Mouse (Mus musculus) MEL (cell line): ENCODE data around the gene Ssh2. TPM values are rescaled to one million over a fixed set of nuclear protein-coding genes. Genes with fewer than 3 reads are reported as not detected.

Source experiments
- DNase-seq: peaks from one replicate; pipeline ENCODE4 v3.0.0; 2011; ENCODE audit warnings: low read depth, low spot score
- H3K27ac ChIP-seq: 2 replicates; pipeline ENCODE4 v1.5.1; 2012; ENCODE audit warnings: low read depth, mild to moderate bottlenecking, control low read depth, low read length, moderate library complexity; ENCODE audit not compliant: control insufficient read depth
- H3K27me3 ChIP-seq, 2 experiments: fragments of 150-350 bp in 1 of 2; sonication (generic) in 1 of 2; 2 replicates each; pipeline ENCODE4 v1.6.1; 2012; ENCODE audit warnings: low read length in 2 of 2, mild to moderate bottlenecking in 2 of 2, improper control_type of control experiment in 1 of 2, moderate library complexity in 1 of 2; ENCODE audit not compliant: insufficient read depth in 2 of 2, control insufficient read depth in 1 of 2
- H3K36me3 ChIP-seq, 2 experiments: 2 replicates each; pipeline ENCODE4 v1.6.1; 2012 to 2014; ENCODE audit warnings: low read length in 2 of 2, improper control_type of control experiment in 1 of 2, inconsistent platforms in 1 of 2, mild to moderate bottlenecking in 1 of 2; ENCODE audit not compliant: insufficient read depth in 2 of 2, control insufficient read depth in 1 of 2
- H3K4me1 ChIP-seq, 2 experiments: fragments of 150-350 bp in 1 of 2; sonication (generic) in 1 of 2; 2 replicates each; pipeline ENCODE4 v1.6.1; 2012; ENCODE audit warnings: low read length in 2 of 2, improper control_type of control experiment in 1 of 2, mild to moderate bottlenecking in 1 of 2; ENCODE audit not compliant: insufficient read depth in 2 of 2, control insufficient read depth in 1 of 2
- H3K4me3 ChIP-seq, 2 experiments: fragments of 150-350 bp in 1 of 2; sonication (generic) in 1 of 2; 2 replicates each; pipeline ENCODE4 v1.5.1; 2012; ENCODE audit warnings: low read depth in 2 of 2, low read length in 2 of 2, mild to moderate bottlenecking in 2 of 2, moderate library complexity in 2 of 2, control low read depth in 1 of 2, improper control_type of control experiment in 1 of 2; ENCODE audit not compliant: control insufficient read depth in 1 of 2, insufficient read depth in 1 of 2
- H3K79me2 ChIP-seq: 2 replicates; pipeline ENCODE4 v1.6.1; 2012; ENCODE audit warnings: mild to moderate bottlenecking, low read length, moderate library complexity; ENCODE audit not compliant: control insufficient read depth, poor library complexity, insufficient read depth
- H3K9ac ChIP-seq: 2 replicates; pipeline ENCODE4 v1.6.1; 2012; ENCODE audit warnings: low read depth, mild to moderate bottlenecking, control low read depth, low read length, moderate library complexity; ENCODE audit not compliant: control insufficient read depth, poor library complexity, severe bottlenecking
- H3K9me3 ChIP-seq: fragments of 150-350 bp; sonication (generic); replicated peaks from 2 replicates; pipeline ENCODE4 v1.6.1; 2012; ENCODE audit warnings: mild to moderate bottlenecking, low read length, improper control_type of control experiment, moderate library complexity; ENCODE audit not compliant: insufficient read depth
- CHD1 ChIP-seq: IDR thresholded peaks from 2 replicates; pipeline ENCODE4 v1.6.1; 2012; ENCODE audit warnings: low read depth, mild to moderate bottlenecking, inconsistent platforms, low read length, improper control_type of control experiment
- CHD2 ChIP-seq: IDR thresholded peaks from 2 replicates; pipeline ENCODE4 v1.6.1; 2011; ENCODE audit warnings: low read length, improper control_type of control experiment
- ELF1 ChIP-seq: IDR thresholded peaks from 2 replicates; pipeline ENCODE4 v1.6.1; 2014; ENCODE audit warnings: low read depth, mild to moderate bottlenecking, inconsistent platforms, low read length, improper control_type of control experiment, moderate library complexity
- EP300 ChIP-seq, 2 experiments: IDR thresholded peaks; 2 replicates each; pipeline ENCODE4 v1.6.1; 2011; ENCODE audit warnings: improper control_type of control experiment in 2 of 2, low read length in 2 of 2, low read depth in 1 of 2, mild to moderate bottlenecking in 1 of 2
- ETS1 ChIP-seq: IDR thresholded peaks from 2 replicates; pipeline ENCODE4 v1.6.1; 2012; ENCODE audit warnings: low read depth, mild to moderate bottlenecking, inconsistent platforms, low read length, improper control_type of control experiment, moderate library complexity
- GABPA ChIP-seq: IDR thresholded peaks from 2 replicates; pipeline ENCODE4 v1.6.1; 2012; ENCODE audit warnings: low read depth, mild to moderate bottlenecking, inconsistent platforms, low read length, improper control_type of control experiment, moderate library complexity
- GATA1 ChIP-seq: IDR thresholded peaks from 2 replicates; pipeline ENCODE4 v1.6.1; 2011; ENCODE audit warnings: low read depth, low read length, improper control_type of control experiment
- JUND ChIP-seq: IDR thresholded peaks from 2 replicates; pipeline ENCODE4 v1.6.1; 2011; ENCODE audit warnings: low read depth, mild to moderate bottlenecking, improper control_type of control experiment, low read length
- MAX ChIP-seq: IDR thresholded peaks from 2 replicates; pipeline ENCODE4 v1.6.1; 2011; ENCODE audit warnings: low read length, improper control_type of control experiment
- MAZ ChIP-seq: IDR thresholded peaks from 2 replicates; pipeline ENCODE4 v1.6.1; 2012; ENCODE audit warnings: low read depth, mild to moderate bottlenecking, inconsistent platforms, low read length, improper control_type of control experiment
- MEF2A ChIP-seq: IDR thresholded peaks from 2 replicates; pipeline ENCODE4 v1.6.1; 2014; ENCODE audit warnings: low read depth, mild to moderate bottlenecking, inconsistent platforms, low read length, improper control_type of control experiment; ENCODE audit not compliant: poor library complexity, insufficient replicate concordance, severe bottlenecking; ENCODE audit errors: extremely low read depth
- MXI1 ChIP-seq: IDR thresholded peaks from 2 replicates; pipeline ENCODE4 v1.6.1; 2011; ENCODE audit warnings: mild to moderate bottlenecking, low read depth, low read length, improper control_type of control experiment
- MYB ChIP-seq: IDR thresholded peaks from 2 replicates; pipeline ENCODE4 v1.6.1; 2011; ENCODE audit warnings: mild to moderate bottlenecking, low read depth, low read length, improper control_type of control experiment
- MYC ChIP-seq: IDR thresholded peaks from 2 replicates; pipeline ENCODE4 v1.6.1; 2011; ENCODE audit warnings: low read depth, mild to moderate bottlenecking, low read length, improper control_type of control experiment, moderate library complexity
- NELFE ChIP-seq: IDR thresholded peaks from 2 replicates; pipeline ENCODE4 v1.6.1; 2011; ENCODE audit warnings: low read depth, low read length, improper control_type of control experiment
- NRF1 ChIP-seq: IDR thresholded peaks from 2 replicates; pipeline ENCODE4 v1.6.1; 2014; ENCODE audit warnings: low read depth, mild to moderate bottlenecking, inconsistent platforms, low read length, improper control_type of control experiment, moderate library complexity; ENCODE audit not compliant: poor library complexity, insufficient read depth, severe bottlenecking
- RAD21 ChIP-seq: IDR thresholded peaks from 2 replicates; pipeline ENCODE4 v1.6.1; 2011; ENCODE audit warnings: mild to moderate bottlenecking, low read depth, low read length, improper control_type of control experiment
- SIN3A ChIP-seq: IDR thresholded peaks from 2 replicates; pipeline ENCODE4 v1.6.1; 2012; ENCODE audit warnings: low read length, improper control_type of control experiment, inconsistent platforms
- SMC3 ChIP-seq: IDR thresholded peaks from 2 replicates; pipeline ENCODE4 v1.6.1; 2011; ENCODE audit warnings: low read depth, low read length, improper control_type of control experiment
- TAL1 ChIP-seq: IDR thresholded peaks from 2 replicates; pipeline ENCODE4 v1.6.1; 2012; ENCODE audit warnings: mild to moderate bottlenecking, inconsistent platforms, low read length, moderate library complexity, mixed read lengths
- TBP ChIP-seq: IDR thresholded peaks from 2 replicates; pipeline ENCODE4 v1.8.0; 2011; ENCODE audit warnings: low read depth, low read length, improper control_type of control experiment
- TCF12 ChIP-seq: IDR thresholded peaks from 2 replicates; pipeline ENCODE4 v1.6.1; 2014; ENCODE audit warnings: low read depth, mild to moderate bottlenecking, inconsistent platforms, low read length, improper control_type of control experiment, moderate library complexity
- UBTF ChIP-seq: IDR thresholded peaks from 2 replicates; pipeline ENCODE4 v1.6.1; 2012; ENCODE audit warnings: low read depth, mild to moderate bottlenecking, inconsistent platforms, low read length, improper control_type of control experiment, moderate library complexity, borderline replicate concordance; ENCODE audit not compliant: insufficient read depth
- ZMIZ1 ChIP-seq: IDR thresholded peaks from 2 replicates; pipeline ENCODE4 v1.6.1; 2012; ENCODE audit warnings: low read depth, mild to moderate bottlenecking, inconsistent platforms, low read length, improper control_type of control experiment, moderate library complexity
- polyA plus RNA-seq, 2 experiments: library from polyadenylated mRNA; stranded (reverse) in 1 of 2; unstranded in 1 of 2; fragments of >175 nt in 1 of 2; fragments of >200 nt in 1 of 2; gene quantifications; 2 replicates each; pipeline versions ENCODE4 v1.2.1 to v1.2.4; 2012; ENCODE audit warnings: low replicate concordance in 2 of 2, low read depth in 1 of 2; ENCODE audit not compliant: insufficient read length in 2 of 2, insufficient read depth in 1 of 2, missing spikeins in 1 of 2
- total RNA-seq: library from RNA; depleted of rRNA; stranded (reverse); fragments of 300-350 nt; gene quantifications from 2 replicates; pipeline ENCODE4 v1.2.3, GENCODE M21; 2012

The Ssh2 gene
- total and polyA plus RNA-seq, 3 experiments: 6.3 to 29.2 (median 16.5) TPM

GRCm38 (mm10) chr11:77371088-77371487 is 155.0 kb downstream of the Ssh2 start:
- DNase-seq: peak; percentile 87

GRCm38 (mm10) chr11:77371696-77372095 is 155.6 kb downstream of the Ssh2 start:
- peak overlapping the region in 1 of 2 experiments; percentile 37; a peak in 3 of 4 replicates for H3K4me3 ChIP-seq
- H3K9ac ChIP-seq: peak overlapping the region; percentile 75
- H3K4me1 ChIP-seq: peaks cover 24 to 34% of the 10 kb centered on the region in 2 experiments
- DNase-seq: peak; percentile 62
- peak; percentile 47; the same call in 1 of the 2 replicates for TF ChIP-seq MAX
- TF ChIP-seq CHD1: peak; percentile 62; the same call in 1 of the 2 replicates
- TF ChIP-seq MYB: no peak
- no peak for TF ChIP-seq GABPA
- TF ChIP-seq TBP: no peak
- 0 out of 2 replicates have a peak, but pooled peaks have one; percentile 32 for TF ChIP-seq MYC
- TF ChIP-seq MEF2A: no peak
- TF ChIP-seq ZMIZ1: 0 out of 2 replicates have a peak, but pooled peaks have one; percentile 33
- TF ChIP-seq ETS1: 0 out of 2 replicates have a peak, but pooled peaks have one; percentile 12
- 0 out of 2 replicates have a peak, but pooled peaks have one; percentile 22 for TF ChIP-seq NELFE
- no peaks in the 10 kb centered on the region for H3K9me3 ChIP-seq
- H3K36me3 ChIP-seq: peaks cover 0 to 50% of the 10 kb centered on the region in 2 experiments; a peak in 2 of 4 replicates
- peaks cover 2% of the 10 kb centered on the region; the same call in 1 of the 2 replicates for H3K79me2 ChIP-seq
- H3K27me3 ChIP-seq: no peaks in the 10 kb centered on the region
- peak overlapping the region; percentile 98 for H3K27ac ChIP-seq

More at GRCm38 (mm10) chr11:77371088-77371487, 155.0 kb downstream of the Ssh2 start:
- Histone ChIP-seq H3K4me3 (peak overlapping the region; percentile 11 to 37; a peak in 3 of 4 replicates), H3K27ac (peak overlapping the region; percentile 88), H3K36me3 (peaks cover 0 to 50% of the 10 kb centered on the region in 2 experiments; a peak in 2 of 4 replicates), H3K9ac (peak overlapping the region; percentile 75), H3K27me3 (no peaks in the 10 kb centered on the region), H3K4me1 (peaks cover 24 to 34% of the 10 kb centered on the region in 2 experiments), H3K9me3 (no peaks in the 10 kb centered on the region), H3K79me2 (peaks cover 2% of the 10 kb centered on the region; the same call in 1 of the 2 replicates)
- TF ChIP-seq MAZ (no peak), TAL1 (peak; percentile 13; the same call in 1 of the 2 replicates), GABPA (no peak), UBTF (no peak), TCF12 (peak; percentile 70), SMC3 (no peak), ELF1 (peak; percentile 9; the same call in 1 of the 2 replicates), GATA1 (peak; percentile 57; the same call in 1 of the 2 replicates), EP300 (IDR thresholded peaks at IDR 0.05; ENCODE audit: low read depth in 1 of 2, low read length in 2 of 2) (peak; percentile 75 to 82), ETS1 (peak; percentile 54), TBP (0 out of 2 replicates have a peak, but pooled peaks have one; percentile 35), JUND (no peak), SIN3A (peak; percentile 78; the same call in 1 of the 2 replicates), MYB (no peak), RAD21 (no peak), MEF2A (no peak), MXI1 (no peak; the same call in 1 of the 2 replicates), NRF1 (no peak), CHD2 (no peak; the same call in 1 of the 2 replicates), ZMIZ1 (no peak)
